Comparison of ENCODE assay signal across 8 mouse cellular contexts in the genomic region with DNA sequence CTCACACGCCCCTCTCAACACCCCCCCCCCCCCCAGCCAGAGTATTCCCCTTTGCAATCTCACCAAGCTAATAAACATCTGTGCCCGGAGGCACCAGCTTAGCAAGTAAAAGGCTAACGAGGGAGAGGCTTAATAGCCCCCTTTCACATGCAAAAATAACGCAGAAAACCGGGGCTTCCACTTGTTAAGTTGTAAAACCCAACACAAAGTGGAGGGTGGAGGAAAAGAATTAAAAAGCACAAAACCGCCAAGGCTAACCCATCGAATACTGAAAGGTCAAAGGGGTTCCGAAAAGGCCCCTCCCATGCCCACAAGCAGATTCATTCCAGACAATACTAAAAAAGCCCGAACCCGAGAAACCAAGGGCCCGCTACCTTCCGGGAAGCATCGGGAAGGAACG. TPM values are rescaled to one million over a fixed set of nuclear protein-coding genes. Genes with fewer than 3 reads are reported as not detected.
DNase-seq lines count a peak whose midpoint lies in the region; ATAC-seq and TF ChIP-seq lines count a peak whose summit lies in the region.

No protein-coding gene starts in this region.

- H3K9me3 ChIP-seq in limb, embryonic 15.5 days = no peaks in the 10 kb centered on the region

- no peak overlapping the region for H3K27ac ChIP-seq in spleen, adult 2 months (ENCODE audit: insufficient read depth, low read length)
- peak overlapping the region; percentile 97 for H3K27ac ChIP-seq in limb, embryonic 15.5 days

- H3K4me1 ChIP-seq in spleen, adult 2 months (ENCODE audit: control insufficient read depth, insufficient read depth, insufficient read length) = peaks cover 8% of the 10 kb centered on the region
- H3K4me1 ChIP-seq in limb, embryonic 15.5 days = peaks cover 22% of the 10 kb centered on the region

- no peak for ATAC-seq in limb, embryonic 15.5 days (ENCODE audit: insufficient number of reproducible peaks, low FRiP score, low TSS enrichment, low read depth)
- no peak for ATAC-seq in granulocyte monocyte progenitor cell, adult 5-6 weeks (replicated peaks; ENCODE audit: poor library complexity, severe bottlenecking)

- no peak for TF ChIP-seq POLR2A in spleen, adult 2 months (IDR thresholded peaks at IDR 0.05; ENCODE audit: low read depth, low read length)

- no peak for TF ChIP-seq CTCF in spleen, adult 2 months (IDR thresholded peaks at IDR 0.05; ENCODE audit: extremely low read depth, insufficient read depth, insufficient read length, insufficient replicate concordance)

- H3K9ac ChIP-seq in limb, embryonic 15.5 days = peak overlapping the region; percentile 85

- H3K36me3 ChIP-seq in spleen, adult 2 months (ENCODE audit: control insufficient read depth, insufficient read depth, low read length) = no peaks in the 10 kb centered on the region
- no peaks in the 10 kb centered on the region for H3K36me3 ChIP-seq in limb, embryonic 15.5 days

- under 1% methylated on average over 14 of the region's 14 CpGs for WGBS in spleen, adult 2 months
- under 1% methylated on average over 14 of the region's 14 CpGs for WGBS in limb, embryonic 15.5 days

- no peaks in the 10 kb centered on the region for H3K27me3 ChIP-seq in spleen, adult 2 months (ENCODE audit: control insufficient read depth, insufficient read depth, low read length)
- H3K27me3 ChIP-seq in limb, embryonic 15.5 days = no peaks in the 10 kb centered on the region

- H3K4me2 ChIP-seq in limb, embryonic 15.5 days = peak overlapping the region; percentile 80

- H3K4me3 ChIP-seq in spleen, adult 2 months (ENCODE audit: extremely low read depth, insufficient read depth, insufficient read length) = peak overlapping the region; percentile 69
- H3K4me3 ChIP-seq in limb, embryonic 15.5 days = peak overlapping the region; percentile 87

- peak; percentile 8 for DNase-seq in embryo, embryonic 10.5 days (ENCODE audit: low spot score)
- DNase-seq in embryo, embryonic 10 days (ENCODE audit: low spot score) = no peak
- no peak for DNase-seq in spleen, adult 2 months (ENCODE audit: low read depth in 1 of 2, low spot score in 2 of 2)
- DNase-seq in spleen, postnatal 36 days (ENCODE audit: low spot score in 2 of 2) = no peak
- no peak for DNase-seq in thymus, postnatal 4 days
- no peak for DNase-seq in cerebellum, adult 18-20 months

RNA-seq across cellular contexts. Expression of gene Gm21992, which starts 1.1 kb away (rescaled TPM):
- 12.0 and 15.0 TPM in 2 replicates for polyA plus RNA-seq in spleen, adult 2 months (2012; rRNA removed)
- 31.2 and 31.5 TPM in 2 replicates for polyA plus RNA-seq in limb, embryonic 15.5 days (2015; fragmentation: Nextera tagmentation; extraction: Ambion mirVana)
- total RNA-seq in granulocyte monocyte progenitor cell, adult 5-6 weeks (2014; fragmentation: Nextera tagmentation) = 13.8 and 16.3 TPM in 2 replicates
- 30.8 and 59.4 TPM in 2 replicates for total RNA-seq in granulocyte monocyte progenitor cell, adult 5-6 weeks (2017)

RNA-seq across cellular contexts. Expression of gene Rbm14, which starts 1.1 kb away (rescaled TPM):
- polyA plus RNA-seq in spleen, adult 2 months (2012; rRNA removed) = 50.0 and 69.3 TPM in 2 replicates
- polyA plus RNA-seq in limb, embryonic 15.5 days (2015; fragmentation: Nextera tagmentation; extraction: Ambion mirVana) = 70.3 and 70.7 TPM in 2 replicates
- total RNA-seq in granulocyte monocyte progenitor cell, adult 5-6 weeks (2014; fragmentation: Nextera tagmentation) = 51.0 and 59.2 TPM in 2 replicates
- 23.3 and 27.2 TPM in 2 replicates for total RNA-seq in granulocyte monocyte progenitor cell, adult 5-6 weeks (2017)

RNA-seq across cellular contexts. Expression of gene Rbm4, which starts 16.6 kb away (rescaled TPM):
- 34.6 and 40.5 TPM in 2 replicates for polyA plus RNA-seq in spleen, adult 2 months (2012; rRNA removed)
- polyA plus RNA-seq in limb, embryonic 15.5 days (2015; fragmentation: Nextera tagmentation; extraction: Ambion mirVana) = 60.3 and 63.0 TPM in 2 replicates
- total RNA-seq in granulocyte monocyte progenitor cell, adult 5-6 weeks (2014; fragmentation: Nextera tagmentation) = 42.0 and 44.5 TPM in 2 replicates
- 63.5 and 69.9 TPM in 2 replicates for total RNA-seq in granulocyte monocyte progenitor cell, adult 5-6 weeks (2017)

RNA-seq across cellular contexts. Expression of gene Ccs, which starts 28.8 kb away (rescaled TPM):
- polyA plus RNA-seq in spleen, adult 2 months (2012; rRNA removed) = 19.3 and 20.8 TPM in 2 replicates
- 63.7 and 63.9 TPM in 2 replicates for polyA plus RNA-seq in limb, embryonic 15.5 days (2015; fragmentation: Nextera tagmentation; extraction: Ambion mirVana)
- total RNA-seq in granulocyte monocyte progenitor cell, adult 5-6 weeks (2014; fragmentation: Nextera tagmentation) = 47.1 and 68.5 TPM in 2 replicates
- 18.8 and 22.9 TPM in 2 replicates for total RNA-seq in granulocyte monocyte progenitor cell, adult 5-6 weeks (2017)

RNA-seq across cellular contexts. Expression of gene Ccdc87, which starts 28.9 kb away (rescaled TPM):
- 0.02 TPM in 2 replicates for polyA plus RNA-seq in spleen, adult 2 months (2012; rRNA removed)
- polyA plus RNA-seq in limb, embryonic 15.5 days (2015; fragmentation: Nextera tagmentation; extraction: Ambion mirVana) = 0.16 TPM in 1 of 2 replicates, not detected in the other
- not detected in 2 replicates for total RNA-seq in granulocyte monocyte progenitor cell, adult 5-6 weeks (2014; fragmentation: Nextera tagmentation)
- not detected in 2 replicates for total RNA-seq in granulocyte monocyte progenitor cell, adult 5-6 weeks (2017)
